Mouse (Mus musculus) lung, postnatal 10 days (tissue): ENCODE measurements at regions not wholly inside any gene's neighbourhood (a gene's known extent, or its start where the extent isn't known, plus 50 kb on each side); places are given as distances from the start of the nearest gene placed in this dataset.

Experiments used
- DNase-seq: peaks from one replicate; pipeline ENCODE4 v3.0.0; 2021

DNA sequence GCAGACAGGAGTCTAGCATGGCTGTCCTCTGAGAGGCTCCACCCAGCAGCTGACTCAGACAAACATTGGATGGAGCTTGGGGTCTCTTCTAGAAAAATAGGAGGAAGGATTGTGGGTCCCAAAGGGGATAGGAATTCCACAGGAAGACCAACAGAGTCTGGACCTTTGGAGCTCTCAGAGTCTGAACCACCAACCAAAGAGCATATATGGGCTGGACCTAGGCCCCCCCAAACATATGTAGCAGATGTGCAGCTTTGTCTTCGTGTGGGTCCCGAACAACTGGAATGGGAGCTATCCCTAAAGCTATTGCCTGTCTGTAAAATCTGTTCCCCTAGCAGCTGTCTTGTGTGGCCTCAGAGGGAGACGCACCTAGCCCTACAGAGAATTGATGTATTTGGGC, 50.1 kb upstream of the Cpm start:
- no peak for DNase-seq

DNA sequence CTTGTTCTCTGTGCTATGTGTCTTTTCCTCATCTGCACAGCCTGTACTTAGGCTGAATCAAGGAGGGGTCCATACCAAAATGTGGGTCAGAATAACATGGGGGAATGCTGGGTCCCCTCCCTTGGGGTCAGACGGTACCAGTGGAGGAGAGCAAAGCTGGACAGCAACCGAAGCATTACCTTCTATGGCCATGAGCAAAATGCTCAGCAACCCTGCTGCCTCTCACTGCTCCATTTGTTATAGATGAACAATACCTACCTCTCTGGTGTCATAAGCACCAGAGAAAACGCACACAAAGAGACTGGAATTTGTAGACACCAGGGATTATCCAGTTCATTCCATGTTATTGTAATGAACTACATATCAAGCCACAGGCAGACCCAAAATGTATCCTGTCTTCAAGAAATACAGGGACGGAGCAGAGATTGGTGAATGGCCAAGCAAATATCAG, 50.6 kb upstream of the Cpm start:
- DNase-seq: no peak

DNA sequence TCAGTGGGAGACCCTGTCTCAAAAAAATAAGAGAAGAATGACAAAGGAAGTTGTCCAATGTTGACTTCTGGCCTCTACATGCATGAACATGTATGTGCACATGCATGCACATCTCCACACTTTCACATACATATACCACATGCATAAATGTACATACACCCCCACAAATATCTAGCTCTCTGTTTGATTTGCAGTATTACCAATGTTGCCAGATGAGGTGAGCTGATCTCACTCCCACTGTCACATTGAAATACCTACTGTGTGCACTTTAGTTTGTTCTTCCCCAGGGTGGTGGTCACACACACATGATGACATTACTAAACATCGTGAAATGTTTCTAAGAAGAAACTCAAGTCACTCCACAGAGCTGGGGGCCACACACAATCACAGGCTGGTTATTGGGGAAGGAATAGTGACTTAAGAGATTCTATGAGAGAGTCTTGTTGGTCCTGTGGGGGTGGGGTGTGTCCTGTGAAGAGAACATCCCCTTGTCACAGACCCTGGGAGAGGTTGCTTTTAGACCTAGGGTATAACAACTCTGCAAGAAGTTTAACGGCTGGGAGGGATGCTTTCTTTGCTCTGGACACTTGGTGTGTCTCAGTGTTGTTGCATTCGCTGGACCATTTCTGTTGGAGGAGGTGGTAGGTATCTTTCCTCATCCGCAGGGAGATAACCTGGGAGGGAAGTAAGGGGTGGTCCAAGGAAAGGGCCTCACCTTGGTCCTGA, 51.2 kb upstream of the Cpm start:
- no peak for DNase-seq

DNA sequence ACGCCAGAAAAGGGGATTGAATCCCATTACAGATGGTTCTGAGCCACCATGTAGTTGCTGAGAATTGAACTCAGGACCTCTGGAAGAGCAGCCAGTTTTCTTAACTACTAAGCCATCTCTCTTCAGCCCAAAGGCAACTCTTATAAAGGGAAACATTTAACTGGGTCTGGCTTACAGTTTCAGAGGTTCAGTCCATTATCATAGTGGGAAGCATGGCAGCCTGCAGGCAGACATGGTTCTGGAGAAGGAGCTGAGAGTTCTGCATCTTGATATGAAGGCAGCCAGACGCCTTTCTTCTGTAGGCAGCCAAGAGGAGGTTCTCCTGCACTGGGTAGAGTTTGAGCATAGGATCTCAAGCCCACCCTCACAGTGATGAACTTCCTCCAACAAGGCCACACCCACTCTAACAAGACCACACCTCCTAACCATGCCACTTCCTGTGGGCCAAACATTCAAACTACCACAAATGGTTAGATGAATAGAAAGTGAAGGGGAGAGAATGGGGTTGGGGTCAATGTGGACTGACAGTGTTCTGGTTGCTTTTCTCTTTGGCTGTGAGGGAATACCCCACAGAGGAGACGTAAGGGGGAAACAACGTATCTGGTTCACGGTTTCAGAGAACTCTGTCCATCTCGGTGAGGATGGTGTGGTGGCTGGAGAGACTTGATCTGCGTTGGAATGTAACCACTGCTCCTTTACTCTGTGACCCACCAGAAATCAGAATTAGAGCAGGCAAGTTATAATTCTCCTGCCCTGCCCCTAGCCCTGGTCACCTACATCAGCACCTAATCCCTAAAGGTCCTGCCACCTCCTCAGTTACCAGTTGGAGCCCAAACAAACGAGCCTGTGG, 52.2 kb upstream of the Cpm start:
- no peak for DNase-seq

DNA sequence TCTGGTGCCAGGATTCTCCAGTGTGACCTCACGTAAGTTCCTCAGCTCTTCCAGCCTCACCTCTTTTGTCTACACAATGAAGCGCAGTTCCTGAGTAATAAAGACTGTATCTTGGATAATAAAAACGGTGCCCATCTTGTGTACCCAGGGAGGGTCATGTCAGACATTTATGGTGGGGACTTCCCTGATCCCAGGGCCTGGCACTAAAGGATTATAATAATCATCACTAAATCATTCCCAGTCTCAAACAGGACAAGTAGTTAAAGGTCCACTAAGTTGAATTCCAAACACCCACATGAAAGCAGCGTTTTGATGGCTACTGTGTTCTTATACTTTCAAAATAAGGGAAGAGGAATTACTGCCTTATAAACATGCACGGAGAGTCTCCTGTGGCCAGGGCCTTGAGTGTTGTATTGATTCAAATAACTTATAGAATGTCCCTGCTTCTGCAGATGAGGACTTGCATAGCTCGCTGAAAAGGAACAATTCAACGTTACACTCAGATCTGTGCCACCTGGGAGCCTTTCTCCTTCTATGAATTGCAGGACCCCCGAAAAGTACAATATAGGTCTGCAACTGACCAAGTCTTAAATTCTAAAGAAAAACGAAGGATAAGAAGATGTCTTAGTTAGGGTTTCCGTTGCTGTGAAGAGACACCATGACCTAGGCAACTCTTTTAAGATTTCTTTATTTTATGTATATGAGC, 53.0 kb upstream of the Cpm start:
- DNase-seq: no peak

DNA sequence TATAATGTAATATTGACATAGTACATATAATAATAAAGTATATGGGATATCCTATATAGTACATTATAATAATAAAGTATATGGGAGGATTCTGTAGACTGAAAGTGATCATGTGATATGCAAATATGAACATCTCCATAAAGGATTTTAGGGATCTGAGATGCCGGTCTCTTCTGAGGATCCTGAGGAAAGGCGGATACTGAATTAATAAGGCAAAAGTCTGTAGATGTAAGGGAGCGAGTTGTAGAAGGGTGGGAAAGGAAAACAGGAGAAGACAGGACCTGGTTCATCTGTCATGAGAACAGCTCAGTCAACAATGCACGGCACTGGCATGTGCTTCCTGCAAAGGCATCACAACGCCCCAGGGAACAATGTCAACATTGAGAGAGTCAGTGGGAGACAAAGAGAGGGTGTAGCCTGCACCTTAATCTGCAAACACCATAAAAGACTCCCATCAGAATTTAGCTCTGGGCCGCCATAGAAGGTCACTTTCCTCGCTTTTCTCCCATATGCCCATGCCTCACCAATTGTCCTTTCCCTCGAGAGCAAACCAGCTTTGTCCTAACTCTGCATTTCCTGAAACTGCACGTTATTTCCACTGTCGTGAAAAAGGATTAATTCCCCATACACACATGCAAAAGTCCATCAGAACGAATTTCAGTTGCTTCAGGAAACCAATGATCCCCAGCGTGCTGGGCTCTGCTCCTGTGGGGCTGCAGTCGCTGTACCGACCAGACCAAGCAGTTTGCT, 53.7 kb upstream of the Cpm start:
- no peak for DNase-seq

DNA sequence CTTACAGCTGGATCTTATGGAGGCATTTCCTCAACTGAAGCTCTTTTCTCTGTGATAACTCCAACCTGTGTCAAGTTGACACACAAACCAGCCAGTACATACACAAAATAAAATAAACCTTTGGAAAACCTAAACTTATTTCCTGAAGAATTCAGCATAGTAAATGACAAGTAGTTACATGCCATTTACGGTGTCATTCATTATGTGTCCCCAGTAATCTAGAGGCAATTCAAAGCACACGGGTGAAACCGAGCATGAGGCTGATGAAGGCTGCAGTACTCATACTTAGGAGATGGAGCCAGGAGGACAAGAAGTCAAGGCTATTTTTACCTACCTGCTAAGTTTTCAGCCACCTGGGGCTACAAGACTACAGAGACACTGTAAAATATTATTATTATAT, 54.4 kb upstream of the Cpm start:
- DNase-seq: no peak

DNA sequence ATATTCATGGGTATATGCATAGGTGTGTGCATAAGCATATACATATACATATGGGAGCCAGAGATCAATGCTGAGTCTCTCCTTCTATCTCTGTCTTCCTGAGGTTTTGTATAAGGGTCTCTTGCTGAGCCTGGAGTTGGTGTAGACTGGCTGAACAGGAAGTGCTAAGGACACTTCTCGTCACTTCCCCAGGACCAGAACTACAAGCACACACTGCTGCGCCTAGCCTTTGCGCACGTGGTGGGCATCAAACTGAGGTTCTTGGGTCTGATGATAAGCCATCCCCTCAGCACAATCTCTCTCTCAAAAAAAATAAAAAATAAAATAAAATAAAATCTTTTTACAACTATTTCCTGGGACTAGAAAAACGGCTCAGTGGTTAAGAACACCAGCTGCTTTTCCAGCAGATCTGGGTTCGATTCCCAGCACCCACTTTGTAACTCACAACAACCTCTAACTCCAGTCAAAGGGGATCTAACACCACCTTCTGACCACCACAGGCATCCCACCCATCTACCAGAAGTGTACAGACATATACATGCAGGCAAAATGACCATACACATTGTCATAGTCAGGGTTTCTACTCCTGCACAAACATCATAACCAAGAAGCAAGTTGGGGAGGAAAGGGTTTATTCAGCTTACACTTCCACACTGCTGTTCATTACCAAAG, 55.1 kb upstream of the Cpm start:
- DNase-seq: no peak

DNA sequence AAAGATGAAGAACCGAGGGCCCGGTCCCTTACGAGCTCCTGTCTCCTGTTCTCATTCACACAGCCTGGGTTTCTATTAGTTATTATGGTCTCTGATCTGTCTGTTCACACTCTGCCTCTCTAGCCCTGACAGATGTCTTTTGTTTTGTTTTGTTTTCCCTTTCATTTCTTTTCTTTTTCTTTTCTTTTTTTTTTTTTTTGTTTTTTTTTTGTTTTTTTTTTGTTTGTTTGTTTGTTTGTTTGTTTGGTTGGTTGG, 55.8 kb upstream of the Cpm start:
- DNase-seq: no peak

DNA sequence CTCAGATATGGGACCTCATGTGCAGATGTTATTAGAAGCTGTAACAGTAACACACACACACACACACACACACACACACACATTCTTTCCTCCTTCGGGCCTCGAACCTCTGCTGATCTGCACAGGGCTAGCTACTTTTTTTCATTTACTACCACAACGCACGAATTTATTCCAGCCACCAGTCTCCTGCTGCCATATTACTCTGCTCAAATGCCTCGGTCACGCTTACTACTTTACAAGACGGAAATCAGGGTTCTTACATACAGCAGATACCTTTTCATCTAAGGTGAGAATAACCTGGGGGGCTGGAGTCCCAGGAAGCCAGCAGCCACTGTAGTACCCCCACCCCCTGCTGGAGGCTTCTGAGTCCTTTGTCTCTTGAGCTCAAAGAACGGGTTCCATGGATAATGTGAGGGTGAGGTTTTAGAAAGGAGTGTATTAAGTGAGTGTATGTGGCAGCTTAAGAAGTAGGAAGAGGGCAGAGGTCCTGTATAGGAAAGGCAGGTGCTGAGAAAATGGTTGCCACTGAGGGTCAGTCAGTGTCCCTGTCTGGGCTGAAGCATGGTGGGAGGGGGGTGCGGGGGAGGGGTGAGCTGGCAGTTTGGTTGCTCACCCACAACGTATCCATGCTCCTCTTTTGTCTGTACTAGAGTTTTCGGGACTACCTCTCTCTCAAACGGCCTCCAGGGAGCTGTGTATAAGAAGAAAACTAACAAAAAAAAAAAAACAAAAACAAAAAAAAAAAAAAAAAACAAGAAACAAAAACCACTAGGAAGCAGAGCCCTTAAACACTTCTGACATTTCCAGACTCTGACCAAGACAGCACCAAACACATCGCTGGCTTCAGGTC, 56.3 kb upstream of the Cpm start:
- DNase-seq: no peak

DNA sequence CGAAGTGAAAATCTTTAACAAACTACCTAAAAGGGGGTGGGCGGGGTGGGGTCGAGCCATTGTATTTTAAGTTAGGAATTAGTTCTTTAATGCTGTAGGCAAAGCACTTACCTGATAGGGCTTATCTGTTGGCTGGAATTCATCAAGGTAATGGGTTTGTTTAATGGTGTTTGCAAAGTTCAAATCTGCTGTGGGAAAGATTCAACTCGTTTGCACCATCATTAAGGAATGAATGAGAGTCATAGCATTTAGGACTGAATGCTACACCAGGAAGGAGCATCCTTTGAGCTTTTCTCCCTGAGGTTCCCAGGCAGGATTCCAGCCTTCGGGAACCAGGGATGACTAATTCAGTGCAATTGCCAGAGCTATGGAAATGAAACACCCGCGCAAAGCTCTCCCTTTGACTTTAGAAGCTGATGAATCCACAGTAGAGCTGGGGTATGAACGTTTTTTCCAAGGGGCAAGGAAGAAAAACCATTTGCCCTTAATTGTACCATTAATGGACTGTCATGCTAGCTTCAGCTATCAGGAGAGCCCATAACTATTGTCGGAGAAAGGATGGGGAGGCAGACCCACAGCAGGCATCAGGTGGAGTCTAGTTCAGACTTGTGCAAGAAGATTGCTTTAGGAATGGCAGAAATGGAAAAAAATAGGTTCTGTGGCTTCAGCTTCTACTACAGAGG, 57.3 kb upstream of the Cpm start:
- no peak for DNase-seq

DNA sequence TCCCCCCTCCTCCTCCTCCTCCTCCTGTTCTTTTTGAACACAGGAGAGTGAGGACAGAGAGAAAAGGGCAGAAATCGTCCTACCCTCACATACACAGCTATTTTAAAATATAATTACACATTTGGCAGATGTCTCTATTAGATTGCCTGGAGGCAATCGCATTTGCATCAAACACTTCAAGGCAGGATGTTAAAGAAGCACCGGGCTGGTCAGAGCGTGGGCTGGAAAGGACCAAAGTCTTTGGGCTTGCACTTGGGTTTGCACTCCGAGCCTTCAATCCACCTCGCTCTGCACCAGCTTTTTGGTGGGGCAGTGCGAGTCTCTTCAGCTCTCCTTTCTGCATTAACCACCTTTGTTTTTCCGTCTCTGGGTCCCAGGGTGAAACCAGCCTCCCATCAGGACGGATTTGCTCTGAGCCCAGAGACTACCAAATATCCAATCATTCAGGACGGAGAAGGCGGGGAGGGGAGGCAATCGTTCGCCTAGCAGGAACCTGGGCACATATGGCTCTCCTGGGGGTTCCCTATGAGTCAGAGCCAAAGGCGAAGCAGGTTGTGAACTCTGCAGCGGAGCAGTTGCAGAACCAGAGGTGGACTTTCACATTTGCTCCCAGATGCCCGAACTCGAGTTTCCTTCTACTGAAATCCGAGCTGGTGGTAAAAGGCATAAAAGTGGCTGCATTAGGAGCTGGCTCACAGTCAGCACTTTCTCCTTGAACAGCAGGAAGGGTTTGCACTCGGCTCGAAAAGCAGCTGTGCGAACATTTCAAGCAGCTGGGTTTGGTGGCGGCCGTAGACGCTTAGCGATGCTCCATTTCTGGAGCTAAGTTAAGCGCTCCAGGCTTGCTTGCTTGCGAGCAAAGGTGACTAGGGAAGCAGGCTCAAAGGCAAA, 58.1 kb upstream of the Cpm start:
- DNase-seq: peak; percentile 53

DNA sequence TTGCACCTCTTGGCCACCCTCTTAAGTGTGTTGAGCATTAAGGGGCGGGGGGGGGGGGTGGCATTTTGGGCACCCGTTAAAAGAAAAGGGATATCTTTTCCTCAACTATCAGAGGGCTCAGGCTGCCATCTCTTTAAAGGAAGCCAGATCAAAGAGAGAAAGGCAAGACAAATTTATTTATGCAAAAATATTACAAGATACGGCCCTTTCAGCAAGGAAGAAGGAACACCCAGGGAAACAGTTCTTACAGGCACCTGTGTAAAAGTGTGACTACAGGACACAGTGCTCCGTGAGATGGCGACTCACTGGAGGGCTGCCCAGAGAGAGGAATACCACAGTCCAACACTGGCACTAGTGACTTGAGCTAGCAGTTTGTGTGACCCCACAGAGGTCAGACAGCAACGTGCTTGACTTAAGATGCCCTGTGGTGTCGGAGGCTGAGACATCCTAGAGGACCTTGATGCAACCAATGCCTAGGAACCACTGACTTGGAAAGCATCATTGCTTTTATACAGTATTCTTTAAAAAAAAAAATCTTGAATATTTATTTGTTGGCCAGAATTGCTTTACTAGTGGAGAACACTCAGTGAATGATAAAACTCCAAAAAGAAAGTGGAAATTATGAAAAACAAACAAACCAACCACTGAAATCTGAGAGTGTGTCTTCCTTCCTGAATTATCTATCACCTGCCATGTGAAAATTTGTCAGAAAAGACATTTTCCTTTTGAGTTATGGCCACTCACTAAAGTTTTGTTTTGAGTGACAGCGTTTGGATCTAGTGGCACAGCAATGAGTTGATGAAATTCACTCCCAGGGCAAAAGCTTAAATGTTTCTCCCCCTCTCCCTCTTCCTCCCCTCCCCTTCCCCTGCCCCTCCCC, 59.0 kb upstream of the Cpm start:
- DNase-seq: no peak

DNA sequence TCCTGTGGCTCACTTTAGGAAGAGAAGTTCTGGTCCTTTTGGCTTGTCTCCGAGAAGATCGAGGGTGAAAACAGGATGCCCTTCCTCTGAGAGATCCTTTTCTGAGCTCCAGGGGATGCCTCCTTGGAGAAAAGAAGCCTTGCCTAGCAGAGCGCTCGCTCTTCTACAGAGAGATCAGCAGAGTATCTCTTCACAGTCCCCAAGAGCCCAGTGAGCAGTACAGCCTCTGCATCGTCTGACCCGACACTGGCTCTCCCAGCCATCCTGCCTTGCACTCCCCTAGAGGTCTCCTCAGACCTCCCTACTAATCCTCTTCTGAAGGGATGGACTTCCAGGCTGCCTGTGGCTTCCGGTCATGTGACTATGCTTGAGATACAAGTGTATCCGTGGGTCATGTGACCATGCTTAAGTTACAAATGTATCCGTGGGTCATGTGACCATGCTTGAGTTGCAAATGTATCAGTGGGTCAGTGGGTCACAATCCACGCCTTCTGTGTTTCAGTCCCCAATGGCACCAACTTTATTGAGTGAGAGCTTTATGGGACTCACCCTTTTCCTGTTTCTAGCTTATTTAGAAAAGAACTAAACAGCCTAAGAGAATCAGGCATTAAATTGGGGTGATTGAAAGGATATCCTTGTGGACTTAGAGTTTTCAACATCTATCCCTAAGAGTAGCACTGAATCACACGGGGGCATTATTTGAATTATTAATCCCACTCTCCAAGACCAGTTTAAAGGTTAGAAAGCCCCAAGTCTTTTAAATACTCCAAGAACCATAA, 59.8 kb upstream of the Cpm start:
- DNase-seq: no peak

DNA sequence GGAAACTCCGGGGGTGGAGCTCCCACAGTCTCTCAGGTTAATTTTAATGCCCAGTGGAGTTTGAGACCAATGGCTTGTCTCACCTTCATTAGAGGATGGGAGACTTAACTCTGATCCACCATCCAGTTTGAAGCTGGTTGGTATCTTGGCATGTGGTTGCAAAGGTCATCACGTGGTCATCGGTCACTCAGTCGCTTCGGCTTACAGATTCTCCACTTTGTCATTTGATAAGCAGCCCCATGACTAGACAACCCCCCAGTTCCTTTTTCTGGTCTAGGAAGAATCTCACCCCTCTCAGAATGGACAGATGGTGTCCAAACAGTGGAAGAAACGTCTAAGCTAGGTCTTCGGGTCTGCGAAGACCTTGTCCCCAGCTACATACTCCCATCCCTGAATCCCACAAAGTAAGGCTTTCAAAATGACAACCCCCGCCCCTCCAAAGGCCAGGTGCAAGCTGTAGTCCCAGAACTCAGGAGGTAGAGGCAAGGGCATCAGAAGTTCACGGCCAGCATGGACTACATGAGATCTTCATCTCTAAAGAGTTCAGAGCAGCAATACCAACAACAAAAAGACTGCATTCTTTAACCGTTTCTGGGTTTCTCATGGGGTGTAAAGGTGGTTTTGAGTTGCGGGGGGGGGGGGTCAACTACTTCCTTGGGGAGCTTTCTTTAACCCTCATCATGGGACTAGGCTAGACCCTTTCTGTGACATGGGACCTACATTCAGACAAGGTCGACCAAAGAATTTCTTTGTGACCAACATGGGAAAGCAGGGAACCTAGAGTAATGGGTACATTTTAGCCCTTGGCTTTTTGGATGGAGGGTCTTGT, 60.6 kb upstream of the Cpm start:
- no peak for DNase-seq

DNA sequence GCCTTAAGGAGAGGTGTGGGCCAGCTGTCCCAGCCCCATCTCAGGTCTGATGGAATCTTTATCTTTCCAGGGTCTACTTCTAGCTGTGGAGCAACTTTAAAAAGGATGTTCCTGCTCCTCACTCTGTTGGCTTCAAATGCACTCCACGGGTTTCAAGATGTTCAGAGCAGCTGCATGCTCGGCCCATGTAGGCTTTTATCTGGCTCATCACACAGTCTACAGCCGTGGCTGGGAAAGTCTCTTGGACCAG, 61.2 kb upstream of the Cpm start:
- no peak for DNase-seq

DNA sequence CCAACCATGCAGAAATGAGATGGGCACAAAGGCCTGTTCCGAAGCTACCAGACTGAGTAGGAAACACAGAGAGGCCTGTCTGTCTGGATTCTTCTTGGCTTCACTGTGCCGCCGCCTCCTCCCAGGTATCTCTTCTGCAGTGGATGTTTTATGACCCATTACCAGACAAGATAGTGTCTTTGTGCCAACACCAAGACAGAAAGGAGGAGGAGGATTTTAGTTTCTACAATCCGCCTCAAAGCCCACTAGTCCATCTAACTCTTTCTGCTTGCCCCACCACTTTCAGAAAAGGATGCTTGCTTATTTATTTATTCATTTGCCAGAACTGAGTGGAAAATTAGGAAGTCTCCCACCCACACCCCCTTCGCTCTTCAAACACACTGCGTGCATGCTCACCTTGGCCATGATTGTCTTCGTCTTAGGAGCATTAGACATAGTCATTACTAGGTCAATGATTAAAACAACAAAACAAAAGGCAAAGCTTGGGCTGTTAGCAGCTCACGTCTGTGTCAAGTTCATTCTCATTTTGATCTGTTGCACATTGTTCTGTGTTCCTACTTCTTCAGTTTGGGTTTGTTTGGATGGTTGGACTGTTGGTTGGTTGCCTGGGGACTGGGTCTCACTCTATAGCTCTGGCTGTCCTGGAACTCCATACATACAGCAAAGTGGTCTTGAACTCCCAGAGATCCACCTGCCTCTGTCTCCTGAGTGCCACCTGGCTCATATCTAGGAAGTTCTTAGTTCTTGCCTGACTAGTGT, 61.7 kb upstream of the Cpm start:
- DNase-seq: no peak
